Mouse (Mus musculus): ENCODE data around the gene Kmt2d.

GRCm38 (mm10) chr15:98916016-98916415 lies 45.0 kb upstream of the Kmt2d start:
- TF ChIP-seq GATA1 (IDR thresholded peaks at IDR 0.05; ENCODE audit: borderline replicate concordance, low read length) (no peak), FLI1 (IDR thresholded peaks at IDR 0.05; ENCODE audit: low read length) (no peak)

Measured in megakaryocyte, embryonic 14.5 days (primary cell).